Mouse (Mus musculus) T-cell, adult 66 days (primary cell): Measurements from ENCODE around the gene Cdc6. TPM values are rescaled to one million over a fixed set of nuclear protein-coding genes. Genes with fewer than 3 reads are reported as not detected.

ENCODE experiments used
- total RNA-seq, 2 experiments: library from RNA; stranded (reverse); gene quantifications; 3 replicates in 1 of 2; 4 replicates in 1 of 2; pipeline ENCODE4 v1.2.4; 2023

Cdc6 gene
- 1 to 10 TPM; 5.0 to 5.3 TPM for total RNA-seq

DNA sequence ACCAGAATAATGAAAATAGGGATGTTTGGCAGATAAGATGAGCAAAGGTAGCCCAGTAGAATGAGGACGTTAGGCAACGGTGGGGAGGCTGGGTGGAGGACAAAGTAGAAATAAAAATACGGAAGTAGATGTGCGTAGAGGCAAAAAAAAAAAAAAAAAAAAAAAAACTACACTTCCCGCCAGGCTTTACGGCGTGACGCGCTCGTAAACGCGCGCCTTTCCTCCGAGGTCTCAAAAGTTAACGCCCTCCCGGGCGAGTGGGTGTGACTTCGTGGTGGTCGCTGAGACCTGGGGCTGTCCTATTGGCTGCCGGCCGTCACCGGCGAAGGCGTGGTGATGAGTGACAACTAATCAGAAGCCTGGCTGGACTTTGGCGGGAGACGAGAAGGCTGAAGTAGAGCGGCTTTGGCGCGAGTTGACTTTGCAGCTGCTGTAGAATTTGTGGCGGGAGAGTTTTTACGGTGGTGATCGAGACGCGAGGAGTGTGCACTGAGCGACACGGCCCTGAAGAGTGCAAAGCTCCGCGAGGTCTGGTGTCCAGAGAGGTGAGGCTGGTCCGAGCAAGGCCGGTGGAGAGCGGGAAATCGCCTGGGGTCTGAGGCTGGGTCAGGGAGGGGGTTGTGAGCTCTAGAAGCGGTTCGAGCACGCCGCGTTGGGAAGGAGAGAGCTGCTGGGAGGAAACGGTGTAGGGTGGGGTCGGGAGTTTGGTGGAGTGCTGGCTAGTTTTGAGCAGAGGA, at the start of gene Cdc6:
Gene Cdc6, plus strand, starts transcription at position 365 of the 737 bp plus-strand sequence.

DNA sequence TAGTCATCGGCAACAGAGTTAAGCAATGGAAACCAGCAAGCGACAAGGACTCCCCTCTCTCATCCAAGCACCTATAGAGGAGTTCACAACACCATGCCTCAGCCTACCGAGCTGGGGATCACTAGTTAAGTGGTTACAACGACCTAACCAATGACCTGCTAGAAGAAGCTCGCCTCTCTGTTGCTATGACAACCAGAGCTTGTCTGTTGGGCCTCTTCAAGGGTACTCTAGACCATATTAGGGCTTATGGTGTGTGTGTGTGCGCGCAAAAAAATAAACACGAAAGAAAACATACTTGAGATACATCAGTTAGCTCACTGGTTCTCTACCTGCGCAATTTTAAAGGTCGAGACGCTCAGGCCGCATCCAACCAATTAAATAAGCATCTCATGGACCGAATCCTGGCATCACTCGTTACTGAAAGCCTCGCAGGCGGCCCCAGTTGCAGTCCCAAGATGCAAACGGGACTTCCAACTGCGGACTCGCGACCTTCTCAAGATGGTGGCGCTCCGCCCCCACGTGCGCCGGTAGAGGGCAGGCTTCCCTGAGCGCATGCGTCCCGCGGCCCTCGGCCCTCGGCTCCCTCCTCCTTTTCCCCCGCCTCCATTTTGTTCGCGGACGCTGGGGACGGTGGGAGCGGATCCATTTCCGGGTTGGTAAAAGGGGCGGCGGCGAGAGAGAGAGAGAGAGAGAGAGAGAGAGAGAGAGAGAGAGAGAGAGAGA, 44.4 kb upstream of the Cdc6 start, which contains the start of gene Wipf2:
Gene Wipf2, plus strand, starts transcription at position 611 of the 723 bp plus-strand sequence.

DNA sequence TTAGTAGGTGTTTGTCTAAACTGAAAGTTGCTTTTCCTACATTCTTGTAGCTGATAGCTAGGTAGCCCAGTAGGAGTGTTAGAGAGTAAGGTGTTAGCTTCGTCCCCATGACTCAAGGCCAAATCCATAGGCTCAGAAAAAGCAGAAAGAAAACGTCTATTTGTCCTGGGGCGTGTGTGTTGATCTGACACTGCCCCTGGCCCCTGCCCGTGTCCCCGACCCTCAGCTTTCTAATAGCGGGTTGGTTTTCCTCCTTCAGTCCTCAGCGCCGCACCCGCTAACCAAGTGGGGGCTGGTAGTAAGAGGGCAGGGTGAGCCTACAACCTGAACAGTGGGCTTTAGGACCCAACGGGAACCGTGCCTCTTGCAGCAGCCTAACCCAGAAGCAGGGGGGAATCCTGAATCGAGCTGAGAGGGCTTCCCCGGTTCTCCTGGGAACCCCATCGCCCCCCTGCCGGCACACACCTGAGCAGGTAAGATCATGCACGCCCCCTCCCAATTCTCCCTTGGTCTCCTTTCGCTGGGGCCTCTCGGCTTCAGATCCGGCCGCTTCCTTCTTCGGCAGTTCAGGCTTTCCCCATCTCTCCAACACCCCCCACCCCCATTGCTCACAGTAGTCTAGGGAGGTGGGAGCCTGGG, 20.0 kb downstream of the Cdc6 start, which contains the start of gene Rara:
Gene Rara, plus strand, starts transcription at position 381 of the 639 bp plus-strand sequence.

Other genes starting within 250 kb of the Cdc6 start
- not detected for gene Gsdma, start 243.4 kb upstream of the Cdc6 start, total RNA-seq
- 10 to 100 TPM; 83.3 to 84.0 TPM for gene Psmd3, start 225.2 kb upstream of the Cdc6 start, total RNA-seq
- not detected for gene Csf3, start 206.5 kb upstream of the Cdc6 start, total RNA-seq
- gene Med24, start 178.4 kb upstream of the Cdc6 start, total RNA-seq: 10 to 100 TPM; 69.9 to 75.5 TPM
- 10 to 100 TPM; 47.6 to 49.8 TPM for gene Thra, start 167.2 kb upstream of the Cdc6 start, total RNA-seq
- gene Nr1d1, start 132.5 kb upstream of the Cdc6 start, total RNA-seq: 1 to 10 TPM; 7.2 to 7.6 TPM
- 100 to 1,000 TPM; 133 to 134 TPM for gene Msl1, start 112.3 kb upstream of the Cdc6 start, total RNA-seq
- gene Casc3, start 102.9 kb upstream of the Cdc6 start, total RNA-seq: 100 to 1,000 TPM; 111 to 125 TPM
- under 1 TPM; 0.15 to 0.33 TPM for gene Rapgefl1, start 71.0 kb upstream of the Cdc6 start, total RNA-seq
- gene Wipf2, start 44.2 kb upstream of the Cdc6 start, total RNA-seq: 10 to 100 TPM; 51.8 to 52.8 TPM
- 10 to 100 TPM; 82.6 to 84.2 TPM for gene Rara, start 20.0 kb downstream of the Cdc6 start, total RNA-seq
- not detected for gene Gjd3, start 75.2 kb downstream of the Cdc6 start, total RNA-seq
- gene Top2a, start 116.4 kb downstream of the Cdc6 start, total RNA-seq: 10 to 100 TPM; 18.8 to 34.2 TPM
- gene Igfbp4, start 133.4 kb downstream of the Cdc6 start, total RNA-seq: 100 to 1,000 TPM; 228 to 236 TPM
- 1 to 10 TPM in 1 of 2 experiments, not detected in 1; 1.1 TPM for gene Tns4, start 181.5 kb downstream of the Cdc6 start, total RNA-seq
- gene Ccr7, start 247.3 kb downstream of the Cdc6 start, total RNA-seq: 100 to 1,000 TPM; 516 to 541 TPM